Mouse (Mus musculus) thymus, postnatal 0 days (tissue): ENCODE results near the gene Hoxa9. TPM values are rescaled to one million over a fixed set of nuclear protein-coding genes. Genes with fewer than 3 reads are reported as not detected.

Experiments used
- DNase-seq: peaks from one replicate; pipeline ENCODE4 v3.0.0-alpha.2; 2015; ENCODE audit warnings: low spot score
- polyA plus RNA-seq: library from polyadenylated mRNA; unstranded; fragments of >200 nt; fragmentation: Nextera tagmentation; extraction: Ambion mirVana; gene quantifications from 2 replicates; pipeline ENCODE4 v1.2.1, GENCODE M21; 2015

Gene Hoxa9
- polyA plus RNA-seq: 0.62 and 0.81 TPM in 2 replicates

GRCm38 (mm10) chr6:52230516-52231165, at the start of gene Hoxa9:
Hoxa9 (minus strand) TSS chr6:52231089.
- DNase-seq: no peak

- no peak for DNase-seq
Observed at GRCm38 (mm10) chr6:52276920-52277319, 46.0 kb upstream of the Hoxa9 start.

- no peak for DNase-seq
Observed at GRCm38 (mm10) chr6:52276382-52276781, 45.5 kb upstream of the Hoxa9 start.

GRCm38 (mm10) chr6:52275563-52276280, 44.8 kb upstream of the Hoxa9 start:
- DNase-seq: no peak

GRCm38 (mm10) chr6:52274576-52274975, 43.7 kb upstream of the Hoxa9 start:
- no peak for DNase-seq

GRCm38 (mm10) chr6:52273656-52274280, 42.9 kb upstream of the Hoxa9 start:
- DNase-seq: no peak

- no peak for DNase-seq
Observed at GRCm38 (mm10) chr6:52272766-52273655, 42.1 kb upstream of the Hoxa9 start.

GRCm38 (mm10) chr6:52270494-52271480, 39.9 kb upstream of the Hoxa9 start:
- DNase-seq: peak; percentile 56

GRCm38 (mm10) chr6:52268756-52269155, 37.9 kb upstream of the Hoxa9 start:
- DNase-seq: no peak

- no peak for DNase-seq
Observed at GRCm38 (mm10) chr6:52268341-52268740, 37.5 kb upstream of the Hoxa9 start.

- no peak for DNase-seq
Observed at GRCm38 (mm10) chr6:52267691-52268090, 36.8 kb upstream of the Hoxa9 start.

GRCm38 (mm10) chr6:52267221-52267620, 36.3 kb upstream of the Hoxa9 start:
- DNase-seq: no peak

GRCm38 (mm10) chr6:52266666-52266985, 35.7 kb upstream of the Hoxa9 start:
- no peak for DNase-seq

GRCm38 (mm10) chr6:52265913-52266665, 35.2 kb upstream of the Hoxa9 start:
- peak; percentile 7 for DNase-seq

GRCm38 (mm10) chr6:52265306-52265912, 34.5 kb upstream of the Hoxa9 start:
- DNase-seq: no peak

GRCm38 (mm10) chr6:52264106-52264790, 33.4 kb upstream of the Hoxa9 start:
- no peak for DNase-seq

- no peak for DNase-seq
Observed at GRCm38 (mm10) chr6:52263321-52263585, 32.4 kb upstream of the Hoxa9 start.

- DNase-seq: no peak
Observed at GRCm38 (mm10) chr6:52262463-52263320, 31.8 kb upstream of the Hoxa9 start.
